Mouse (Mus musculus): ENCODE data around the gene Klhl22.

- TF ChIP-seq CTCF (IDR thresholded peaks at IDR 0.05) (peak; percentile 21; the same call in 1 of the 2 replicates), EP300 (IDR thresholded peaks at IDR 0.05) (no peak)
Measured at GRCm38 (mm10) chr16:17759344-17759773, at the start of gene Klhl22.

Measured in lung, postnatal 0 days (tissue).